Mouse (Mus musculus) MEL (cell line): ENCODE measurements around the gene Mrs2. TPM values are rescaled to one million over a fixed set of nuclear protein-coding genes. Genes with fewer than 3 reads are reported as not detected.

ENCODE experiments used
- DNase-seq: peaks from one replicate; pipeline ENCODE4 v3.0.0; 2011; ENCODE audit warnings: low read depth, low spot score
- H3K27ac ChIP-seq: 2 replicates; pipeline ENCODE4 v1.5.1; 2012; ENCODE audit warnings: low read depth, mild to moderate bottlenecking, control low read depth, low read length, moderate library complexity; ENCODE audit not compliant: control insufficient read depth
- H3K27me3 ChIP-seq, 2 experiments: fragments of 150-350 bp in 1 of 2; sonication (generic) in 1 of 2; 2 replicates each; pipeline ENCODE4 v1.6.1; 2012; ENCODE audit warnings: low read length in 2 of 2, mild to moderate bottlenecking in 2 of 2, improper control_type of control experiment in 1 of 2, moderate library complexity in 1 of 2; ENCODE audit not compliant: insufficient read depth in 2 of 2, control insufficient read depth in 1 of 2
- H3K36me3 ChIP-seq, 2 experiments: 2 replicates each; pipeline ENCODE4 v1.6.1; 2012 to 2014; ENCODE audit warnings: low read length in 2 of 2, improper control_type of control experiment in 1 of 2, inconsistent platforms in 1 of 2, mild to moderate bottlenecking in 1 of 2; ENCODE audit not compliant: insufficient read depth in 2 of 2, control insufficient read depth in 1 of 2
- H3K4me1 ChIP-seq, 2 experiments: fragments of 150-350 bp in 1 of 2; sonication (generic) in 1 of 2; 2 replicates each; pipeline ENCODE4 v1.6.1; 2012; ENCODE audit warnings: low read length in 2 of 2, improper control_type of control experiment in 1 of 2, mild to moderate bottlenecking in 1 of 2; ENCODE audit not compliant: insufficient read depth in 2 of 2, control insufficient read depth in 1 of 2
- H3K4me3 ChIP-seq, 2 experiments: fragments of 150-350 bp in 1 of 2; sonication (generic) in 1 of 2; 2 replicates each; pipeline ENCODE4 v1.5.1; 2012; ENCODE audit warnings: low read depth in 2 of 2, low read length in 2 of 2, mild to moderate bottlenecking in 2 of 2, moderate library complexity in 2 of 2, control low read depth in 1 of 2, improper control_type of control experiment in 1 of 2; ENCODE audit not compliant: control insufficient read depth in 1 of 2, insufficient read depth in 1 of 2
- H3K79me2 ChIP-seq: 2 replicates; pipeline ENCODE4 v1.6.1; 2012; ENCODE audit warnings: mild to moderate bottlenecking, low read length, moderate library complexity; ENCODE audit not compliant: control insufficient read depth, poor library complexity, insufficient read depth
- H3K9ac ChIP-seq: 2 replicates; pipeline ENCODE4 v1.6.1; 2012; ENCODE audit warnings: low read depth, mild to moderate bottlenecking, control low read depth, low read length, moderate library complexity; ENCODE audit not compliant: control insufficient read depth, poor library complexity, severe bottlenecking
- H3K9me3 ChIP-seq: fragments of 150-350 bp; sonication (generic); replicated peaks from 2 replicates; pipeline ENCODE4 v1.6.1; 2012; ENCODE audit warnings: mild to moderate bottlenecking, low read length, improper control_type of control experiment, moderate library complexity; ENCODE audit not compliant: insufficient read depth
- CHD2 ChIP-seq: IDR thresholded peaks from 2 replicates; pipeline ENCODE4 v1.6.1; 2011; ENCODE audit warnings: low read length, improper control_type of control experiment
- CTCF ChIP-seq, 3 experiments: IDR thresholded peaks in 2 of 3; conservative IDR thresholded peaks in 1 of 3; 2 replicates each; pipeline ENCODE4 v1.5.1; 2011 to 2012; ENCODE audit warnings: low read length in 3 of 3, low read depth in 2 of 3, mild to moderate bottlenecking in 2 of 3, improper control_type of control experiment in 1 of 3, inconsistent platforms in 1 of 3, mixed read lengths in 1 of 3, moderate library complexity in 1 of 3; ENCODE audit not compliant: control insufficient read depth in 1 of 3, insufficient read depth in 1 of 3, poor library complexity in 1 of 3, severe bottlenecking in 1 of 3
- E2F4 ChIP-seq: IDR thresholded peaks from 2 replicates; pipeline ENCODE4 v1.6.1; 2011; ENCODE audit warnings: low read depth, low read length, improper control_type of control experiment, borderline replicate concordance
- ELF1 ChIP-seq: IDR thresholded peaks from 2 replicates; pipeline ENCODE4 v1.6.1; 2014; ENCODE audit warnings: low read depth, mild to moderate bottlenecking, inconsistent platforms, low read length, improper control_type of control experiment, moderate library complexity
- EP300 ChIP-seq, 2 experiments: IDR thresholded peaks; 2 replicates each; pipeline ENCODE4 v1.6.1; 2011; ENCODE audit warnings: improper control_type of control experiment in 2 of 2, low read length in 2 of 2, low read depth in 1 of 2, mild to moderate bottlenecking in 1 of 2
- ETS1 ChIP-seq: IDR thresholded peaks from 2 replicates; pipeline ENCODE4 v1.6.1; 2012; ENCODE audit warnings: low read depth, mild to moderate bottlenecking, inconsistent platforms, low read length, improper control_type of control experiment, moderate library complexity
- HCFC1 ChIP-seq: IDR thresholded peaks from 2 replicates; pipeline ENCODE4 v1.6.1; 2012; ENCODE audit warnings: low read depth, mild to moderate bottlenecking, inconsistent platforms, low read length, improper control_type of control experiment, moderate library complexity
- JUND ChIP-seq: IDR thresholded peaks from 2 replicates; pipeline ENCODE4 v1.6.1; 2011; ENCODE audit warnings: low read depth, mild to moderate bottlenecking, improper control_type of control experiment, low read length
- MAFK ChIP-seq: IDR thresholded peaks from 2 replicates; pipeline ENCODE4 v1.6.1; 2011; ENCODE audit warnings: low read depth, mild to moderate bottlenecking, low read length, improper control_type of control experiment, borderline replicate concordance
- MXI1 ChIP-seq: IDR thresholded peaks from 2 replicates; pipeline ENCODE4 v1.6.1; 2011; ENCODE audit warnings: mild to moderate bottlenecking, low read depth, low read length, improper control_type of control experiment
- MYB ChIP-seq: IDR thresholded peaks from 2 replicates; pipeline ENCODE4 v1.6.1; 2011; ENCODE audit warnings: mild to moderate bottlenecking, low read depth, low read length, improper control_type of control experiment
- POLR2AphosphoS2 ChIP-seq: IDR thresholded peaks from 2 replicates; pipeline ENCODE4 v1.6.1; 2011; ENCODE audit warnings: low read length, improper control_type of control experiment
- RCOR1 ChIP-seq: IDR thresholded peaks from 2 replicates; pipeline ENCODE4 v1.6.1; 2012; ENCODE audit warnings: low read depth, mild to moderate bottlenecking, inconsistent platforms, low read length, improper control_type of control experiment
- TAL1 ChIP-seq: IDR thresholded peaks from 2 replicates; pipeline ENCODE4 v1.6.1; 2012; ENCODE audit warnings: mild to moderate bottlenecking, inconsistent platforms, low read length, moderate library complexity, mixed read lengths
- TCF12 ChIP-seq: IDR thresholded peaks from 2 replicates; pipeline ENCODE4 v1.6.1; 2014; ENCODE audit warnings: low read depth, mild to moderate bottlenecking, inconsistent platforms, low read length, improper control_type of control experiment, moderate library complexity
- USF1 ChIP-seq: IDR thresholded peaks from 2 replicates; pipeline ENCODE4 v1.6.1; 2014; ENCODE audit warnings: low read depth, mild to moderate bottlenecking, inconsistent platforms, low read length, improper control_type of control experiment, moderate library complexity
- ZKSCAN1 ChIP-seq: IDR thresholded peaks from 2 replicates; pipeline ENCODE4 v1.6.1; 2012; ENCODE audit warnings: low read depth, mild to moderate bottlenecking, inconsistent platforms, low read length, improper control_type of control experiment, moderate library complexity
- ZMIZ1 ChIP-seq: IDR thresholded peaks from 2 replicates; pipeline ENCODE4 v1.6.1; 2012; ENCODE audit warnings: low read depth, mild to moderate bottlenecking, inconsistent platforms, low read length, improper control_type of control experiment, moderate library complexity
- polyA plus RNA-seq, 2 experiments: library from polyadenylated mRNA; stranded (reverse) in 1 of 2; unstranded in 1 of 2; fragments of >175 nt in 1 of 2; fragments of >200 nt in 1 of 2; gene quantifications; 2 replicates each; pipeline versions ENCODE4 v1.2.1 to v1.2.4; 2012; ENCODE audit warnings: low replicate concordance in 2 of 2, low read depth in 1 of 2; ENCODE audit not compliant: insufficient read length in 2 of 2, insufficient read depth in 1 of 2, missing spikeins in 1 of 2
- total RNA-seq: library from RNA; depleted of rRNA; stranded (reverse); fragments of 300-350 nt; gene quantifications from 2 replicates; pipeline ENCODE4 v1.2.3, GENCODE M21; 2012

The Mrs2 gene
- total and polyA plus RNA-seq, 3 experiments, result 16.6 to 45.4 TPM; not detected in 1

GRCm38 (mm10) chr13:25066659-25067058 is 46.5 kb upstream of the Mrs2 start:
- no peaks in the 10 kb centered on the region for H3K4me1 ChIP-seq
- no peak overlapping the region for H3K27ac ChIP-seq
- H3K36me3 ChIP-seq, result no peaks in the 10 kb centered on the region
- DNase-seq, result no peak
- H3K4me3 ChIP-seq, result no peak overlapping the region
- H3K27me3 ChIP-seq, result no peaks in the 10 kb centered on the region; a peak in 1 of 4 replicates
- no peak overlapping the region for H3K9ac ChIP-seq
- no peaks in the 10 kb centered on the region for H3K79me2 ChIP-seq
- no peaks in the 10 kb centered on the region for H3K9me3 ChIP-seq
- no peak for TF ChIP-seq ZMIZ1
- TF ChIP-seq CTCF (IDR thresholded peaks at IDR 0.05 in 2 of 3, conservative IDR thresholded peaks at IDR 0.05 in 1 of 3; ENCODE audit: control insufficient read depth in 1 of 3, insufficient read depth in 1 of 3, low read depth in 2 of 3, low read length in 3 of 3, poor library complexity in 1 of 3, severe bottlenecking in 1 of 3), result no peak
- no peak for TF ChIP-seq ZKSCAN1
- no peak for TF ChIP-seq JUND
- no peak for TF ChIP-seq MYB
- no peak for TF ChIP-seq ELF1
- no peak for TF ChIP-seq EP300 (IDR thresholded peaks at IDR 0.05; ENCODE audit: low read depth in 1 of 2, low read length in 2 of 2)
- no peak for TF ChIP-seq MXI1
- TF ChIP-seq MAFK, result no peak

DNA sequence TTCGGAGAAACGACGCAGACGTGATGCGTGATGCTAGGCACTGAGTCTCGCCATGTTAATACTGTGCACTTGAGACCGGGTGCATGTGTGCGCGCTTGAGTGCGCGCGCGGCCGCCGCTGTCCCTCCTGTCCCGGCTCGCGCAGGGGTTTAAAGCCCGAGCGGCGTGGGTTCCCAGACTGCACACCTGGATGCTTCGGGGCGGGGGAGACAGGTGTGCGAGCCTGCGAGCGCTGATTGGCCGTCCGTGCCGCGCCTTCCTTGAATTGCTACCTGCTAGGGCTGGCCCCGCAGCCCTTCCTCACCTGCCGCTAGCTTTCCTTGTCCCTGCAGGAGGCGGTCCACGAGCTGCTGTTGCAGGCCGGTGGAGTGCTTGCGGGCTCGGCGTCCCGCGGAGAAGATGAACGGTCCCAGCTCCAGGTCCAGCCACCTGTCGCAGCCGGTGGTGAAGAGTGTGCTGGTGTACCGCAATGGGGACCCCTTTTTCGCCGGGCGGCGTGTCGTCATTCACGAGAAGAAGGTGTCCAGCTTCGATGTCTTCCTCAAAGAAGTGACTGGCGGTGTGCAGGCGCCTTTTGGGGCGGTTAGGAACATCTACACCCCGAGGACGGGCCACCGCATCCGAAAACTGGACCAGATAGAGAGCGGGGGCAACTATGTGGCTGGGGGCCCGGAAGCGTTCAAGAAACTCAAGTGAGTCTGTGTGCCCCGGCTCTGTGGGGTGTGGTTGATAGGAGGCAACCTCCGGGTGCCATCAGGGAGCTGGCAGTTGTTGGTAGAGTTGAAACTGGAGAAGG is 35.9 kb upstream of the Mrs2 start, which contains the start of gene Dcdc2a:
Dcdc2a (plus strand) TSS at position 132 of the 795 bp plus-strand sequence.
- no peak for TF ChIP-seq TAL1
- no peak for TF ChIP-seq ELF1
- TF ChIP-seq CHD2, result no peak
- no peak for TF ChIP-seq HCFC1
- no peak for TF ChIP-seq E2F4
- TF ChIP-seq ETS1, result no peak
- TF ChIP-seq USF1, result no peak
- TF ChIP-seq TCF12, result no peak
- no peak for TF ChIP-seq MAFK
- TF ChIP-seq POLR2AphosphoS2, result no peak
- TF ChIP-seq RCOR1, result no peak
- no peak for TF ChIP-seq JUND
- Histone ChIP-seq H3K9me3 (no peaks in the 10 kb centered on the region), H3K4me3 (no peak within 1 kb of the TSS), H3K27me3 (0 out of 4 replicates have a peak, but pooled peaks cover 0 to 2% of the 10 kb centered on the region in 2 experiments), H3K4me1 (no peaks in the 10 kb centered on the region), H3K9ac (no peak within 1 kb of the TSS), H3K27ac (no peak within 1 kb of the TSS), H3K79me2 (no peaks in the 10 kb centered on the region), H3K36me3 (no peaks in the 10 kb centered on the region)
- DNase-seq, result no peak
